Mouse (Mus musculus): ENCODE measurements around the gene Tfip11.

GRCm38 (mm10) chr5:112282780-112283482 lies 43.2 kb upstream of the Tfip11 start:
- TF ChIP-seq POLR2A (IDR thresholded peaks at IDR 0.05; ENCODE audit: extremely low read depth, insufficient read depth, low read length) = no peak
- no peak for TF ChIP-seq CTCF (IDR thresholded peaks at IDR 0.05; ENCODE audit: extremely low read depth, insufficient read depth, low read length)

All from cortical plate, adult 2 months (tissue).